In the genomic region with DNA sequence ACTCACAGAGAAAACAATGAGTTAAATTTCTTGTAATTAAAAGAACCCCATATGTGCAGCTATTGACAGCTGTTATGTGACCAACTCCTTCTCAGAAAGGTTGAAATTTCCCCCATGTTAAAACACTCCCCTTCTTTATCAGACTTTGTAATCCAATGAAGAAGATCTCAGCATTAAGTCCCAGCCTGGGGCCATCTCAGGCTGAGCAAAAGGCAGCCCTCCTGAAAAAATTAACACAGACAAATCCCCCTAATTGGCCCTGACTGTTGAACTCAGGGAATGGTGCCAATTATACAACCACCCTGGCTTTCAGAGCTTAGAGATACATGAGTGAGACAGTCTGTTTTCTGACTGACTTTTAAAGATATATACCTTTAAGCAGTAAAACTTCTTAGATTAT, we compare ENCODE assay signal across 29 mouse cellular contexts.
DNase-seq lines count a peak whose midpoint lies in the region; ATAC-seq and TF ChIP-seq lines count a peak whose summit lies in the region.
"Had no signal": no experiment of that assay in that cellular context is flagged by ENCODE, and none has a peak within 500 bp of the region (broad histone marks: within the 10 kb centered on the region; RNA-seq: fewer than 3 reads in every experiment).

No protein-coding gene starts in this region.

- no peak overlapping the region for H3K4me3 ChIP-seq in heart, embryonic 11.5 days (ENCODE audit: low read depth, low read length)
- H3K4me3 ChIP-seq in midbrain, embryonic 11.5 days (ENCODE audit: low read depth, low read length) = no peak overlapping the region
- no peak overlapping the region for H3K4me3 ChIP-seq in midbrain, embryonic 10.5 days
- H3K4me3 ChIP-seq: embryonic facial prominence, embryonic 13.5 days; embryonic facial prominence, embryonic 15.5 days; erythroblast, embryonic 14.5 days; forebrain, embryonic 10.5 days; forebrain, embryonic 12.5 days had no signal

- no peak for TF ChIP-seq POLR2A in brain, embryonic 14.5 days (IDR thresholded peaks at IDR 0.05; ENCODE audit: borderline replicate concordance, extremely low read depth, insufficient read depth, insufficient read length, poor library complexity, severe bottlenecking)

- peak; percentile 40 for DNase-seq in heart, adult 11 months
- DNase-seq in midbrain, embryonic 11.5 days (ENCODE audit: low spot score, missing footprints) = peak; percentile 62
- no peak for DNase-seq in midbrain, embryonic 10.5 days (ENCODE audit: low spot score)
- peak; percentile 56 for DNase-seq in brain, embryonic 14.5 days (ENCODE audit: low read depth)
- peak; percentile 81 for DNase-seq in retina, postnatal 1 day
- DNase-seq in urinary bladder, postnatal 25 days (ENCODE audit: low spot score) = no peak
- DNase-seq: adrenal gland, adult 8-10 months; adrenal gland, postnatal 14 days; adrenal gland, postnatal 36 days; B cell, adult 2 months; cerebellum, adult 11 months; cerebellum, adult 18-20 months; cerebellum, adult 8-10 months; cerebellum, adult 9-11 months; cerebellum, postnatal 14 days; cerebellum, postnatal 36 days; embryo, embryonic 11 days had no signal

- 0 out of 2 replicates have a peak, but pooled peaks cover 4% of the 10 kb centered on the region for H3K4me1 ChIP-seq in heart, embryonic 11.5 days (ENCODE audit: control insufficient read depth, insufficient read depth, low read length)
- no peaks in the 10 kb centered on the region for H3K4me1 ChIP-seq in midbrain, embryonic 11.5 days (ENCODE audit: control insufficient read depth, insufficient read depth, low read length)
- peaks cover 3% of the 10 kb centered on the region; the same call in 1 of the 2 replicates for H3K4me1 ChIP-seq in midbrain, embryonic 10.5 days
- H3K4me1 ChIP-seq: embryonic facial prominence, embryonic 13.5 days; embryonic facial prominence, embryonic 15.5 days; forebrain, embryonic 12.5 days had no signal

- ATAC-seq in heart, embryonic 11.5 days (replicated peaks; ENCODE audit: insufficient number of reproducible peaks, low FRiP score, low TSS enrichment) = no peak
- ATAC-seq in midbrain, embryonic 11.5 days (ENCODE audit: low FRiP score) = no peak
- ATAC-seq: activated CD4-positive, CD25-positive, alpha-beta regulatory T cell, adult 4 months; CD4-positive, CD25-positive, alpha-beta regulatory T cell, adult 4 months; forebrain, embryonic 14.5 days; Patski had no signal

- no peaks in the 10 kb centered on the region for H3K27me3 ChIP-seq in heart, embryonic 11.5 days (ENCODE audit: control insufficient read depth, insufficient read depth, low read length)
- H3K27me3 ChIP-seq in midbrain, embryonic 11.5 days (ENCODE audit: control insufficient read depth, insufficient read depth, low read length) = no peaks in the 10 kb centered on the region
- H3K27me3 ChIP-seq in midbrain, embryonic 10.5 days (ENCODE audit: low read depth, poor library complexity, severe bottlenecking) = no peaks in the 10 kb centered on the region
- H3K27me3 ChIP-seq: CH12.LX; embryonic facial prominence, embryonic 13.5 days; embryonic facial prominence, embryonic 15.5 days; forebrain, embryonic 12.5 days had no signal

- no peak overlapping the region for H3K4me2 ChIP-seq in heart, embryonic 11.5 days
- H3K4me2 ChIP-seq in midbrain, embryonic 11.5 days = no peak overlapping the region
- H3K4me2 ChIP-seq: embryonic facial prominence, embryonic 13.5 days; embryonic facial prominence, embryonic 15.5 days; forebrain, embryonic 12.5 days had no signal

- no peaks in the 10 kb centered on the region for H3K36me3 ChIP-seq in heart, embryonic 11.5 days (ENCODE audit: control insufficient read depth, insufficient read depth, low read length)
- H3K36me3 ChIP-seq in midbrain, embryonic 11.5 days (ENCODE audit: control insufficient read depth, insufficient read depth, low read length) = no peaks in the 10 kb centered on the region
- no peaks in the 10 kb centered on the region for H3K36me3 ChIP-seq in midbrain, embryonic 10.5 days
- H3K36me3 ChIP-seq: embryonic facial prominence, embryonic 13.5 days; embryonic facial prominence, embryonic 15.5 days; forebrain, embryonic 10.5 days; forebrain, embryonic 12.5 days; G1E had no signal

- H3K9ac ChIP-seq in heart, embryonic 11.5 days (ENCODE audit: low read depth, low read length) = no peak overlapping the region
- H3K9ac ChIP-seq in midbrain, embryonic 11.5 days (ENCODE audit: low read length) = no peak overlapping the region
- H3K9ac ChIP-seq: embryonic facial prominence, embryonic 13.5 days; embryonic facial prominence, embryonic 15.5 days; forebrain, embryonic 12.5 days had no signal

- no peak overlapping the region for H3K27ac ChIP-seq in heart, embryonic 11.5 days (ENCODE audit: low read depth, low read length)
- H3K27ac ChIP-seq in midbrain, embryonic 11.5 days (ENCODE audit: low read depth, low read length) = no peak overlapping the region
- H3K27ac ChIP-seq in midbrain, embryonic 10.5 days (replicated peaks) = no peak overlapping the region
- H3K27ac ChIP-seq: embryonic facial prominence, embryonic 13.5 days; embryonic facial prominence, embryonic 15.5 days; forebrain, embryonic 10.5 days; forebrain, embryonic 12.5 days had no signal

- TF ChIP-seq CTCF in brain, embryonic 14.5 days (IDR thresholded peaks at IDR 0.05; ENCODE audit: borderline replicate concordance, extremely low read depth, insufficient read depth, insufficient read length) = no peak

- H3K9me3 ChIP-seq in heart, embryonic 11.5 days (replicated peaks; ENCODE audit: control insufficient read depth, low read length) = 0 out of 2 replicates have a peak, but pooled peaks cover 3% of the 10 kb centered on the region
- no peaks in the 10 kb centered on the region; the same call in 1 of the 2 replicates for H3K9me3 ChIP-seq in midbrain, embryonic 11.5 days (ENCODE audit: control insufficient read depth, low read length)
- peaks cover 16% of the 10 kb centered on the region; the same call in 1 of the 2 replicates for H3K9me3 ChIP-seq in midbrain, embryonic 10.5 days (replicated peaks)
- H3K9me3 ChIP-seq: embryonic facial prominence, embryonic 15.5 days; G1E had no signal

Comparison
In these comparisons a context has a peak if more than half of its experiments do, and no peak if none do; other contexts are left out.
1. DNase-seq: peak in heart, adult 11 months (single experiment), midbrain, embryonic 11.5 days (single experiment), brain, embryonic 14.5 days (single experiment) and retina, postnatal 1 day (single experiment); none in midbrain, embryonic 10.5 days (single experiment) and urinary bladder, postnatal 25 days (single experiment).